12 mouse cellular contexts compared by ENCODE assay signal in genomic region chr19:57181317-57181716, GRCm38 (mm10).
DNase-seq lines count a peak whose midpoint lies in the region; ATAC-seq and TF ChIP-seq lines count a peak whose summit lies in the region.
"Had no signal": no experiment of that assay in that cellular context is flagged by ENCODE, and none has a peak within 500 bp of the region (broad histone marks: within the 10 kb centered on the region; RNA-seq: fewer than 3 reads in every experiment).

No protein-coding gene starts in this region.

- no peaks in the 10 kb centered on the region for H3K27me3 ChIP-seq in kidney, adult 2 months (replicated peaks; ENCODE audit: control insufficient read depth, insufficient read depth, low read length)
- H3K27me3 ChIP-seq in intestine, embryonic 14.5 days (replicated peaks; ENCODE audit: control insufficient read depth, insufficient read depth, low read length), result no peaks in the 10 kb centered on the region
- H3K27me3 ChIP-seq in liver, embryonic 16.5 days (ENCODE audit: control insufficient read depth, insufficient read depth, low read depth, low read length), result no peaks in the 10 kb centered on the region
- H3K27me3 ChIP-seq: forebrain, embryonic 13.5 days; midbrain, embryonic 13.5 days; neural tube, embryonic 15.5 days had no signal

- TF ChIP-seq CTCF in kidney, adult 2 months (conservative IDR thresholded peaks at IDR 0.05; ENCODE audit: insufficient read depth, insufficient read length, low read depth, low read length), result no peak

- no peak for ATAC-seq in intestine, embryonic 14.5 days (replicated peaks; ENCODE audit: low FRiP score, low TSS enrichment, low read depth)
- no peak for ATAC-seq in liver, embryonic 16.5 days (ENCODE audit: low read depth)
- ATAC-seq: forebrain, embryonic 13.5 days; midbrain, embryonic 13.5 days had no signal

- 62% methylated on average over 6 of the region's 6 CpGs for WGBS in kidney, adult 2 months
- 91% methylated on average over 6 of the region's 6 CpGs for WGBS in intestine, embryonic 14.5 days
- 66% methylated on average over 6 of the region's 6 CpGs for WGBS in liver, embryonic 16.5 days (ENCODE audit: insufficient replicate concordance)

- peak; percentile 49 for DNase-seq in cerebellum, adult 11 months
- no peak for DNase-seq in cerebellum, adult 8-10 months
- no peak for DNase-seq in kidney, adult 2 months
- DNase-seq in kidney, postnatal 4 days, result no peak
- DNase-seq in intestine, embryonic 14.5 days (ENCODE audit: low spot score), result no peak
- no peak for DNase-seq in urinary bladder, postnatal 10 days (ENCODE audit: low spot score)
- no peak for DNase-seq in embryo, embryonic 9.5 days (ENCODE audit: extremely low spot score)
- DNase-seq: right cerebral cortex, postnatal 4 days had no signal

- H3K9me3 ChIP-seq in intestine, embryonic 14.5 days (ENCODE audit: control insufficient read depth, low read length), result no peaks in the 10 kb centered on the region
- no peaks in the 10 kb centered on the region for H3K9me3 ChIP-seq in liver, embryonic 16.5 days (replicated peaks; ENCODE audit: control insufficient read depth, low read length)
- H3K9me3 ChIP-seq: forebrain, embryonic 13.5 days; midbrain, embryonic 13.5 days; neural tube, embryonic 15.5 days had no signal

- peaks cover 36% of the 10 kb centered on the region for H3K4me1 ChIP-seq in kidney, adult 2 months (ENCODE audit: control insufficient read depth, insufficient read depth, low read length)
- peaks cover 9% of the 10 kb centered on the region; the same call in 1 of the 2 replicates for H3K4me1 ChIP-seq in intestine, embryonic 14.5 days (replicated peaks; ENCODE audit: control insufficient read depth, insufficient read depth, low read length)
- H3K4me1 ChIP-seq in liver, embryonic 16.5 days (ENCODE audit: control insufficient read depth, low read depth, low read length), result peaks cover 9% of the 10 kb centered on the region
- H3K4me1 ChIP-seq: forebrain, embryonic 13.5 days had no signal

- H3K36me3 ChIP-seq in kidney, adult 2 months (ENCODE audit: control insufficient read depth, insufficient read depth, low read length), result no peaks in the 10 kb centered on the region
- no peaks in the 10 kb centered on the region for H3K36me3 ChIP-seq in intestine, embryonic 14.5 days (ENCODE audit: control insufficient read depth, insufficient read depth, low read length)
- H3K36me3 ChIP-seq in liver, embryonic 16.5 days (ENCODE audit: control insufficient read depth, insufficient read depth), result no peaks in the 10 kb centered on the region
- H3K36me3 ChIP-seq: midbrain, embryonic 13.5 days; neural tube, embryonic 15.5 days had no signal

- no peak for TF ChIP-seq POLR2A in kidney, adult 2 months (IDR thresholded peaks at IDR 0.05; ENCODE audit: low read depth, low read length)

- H3K27ac ChIP-seq in kidney, adult 2 months (ENCODE audit: insufficient read depth, low read depth, low read length), result peak overlapping the region; percentile 75
- peak overlapping the region; percentile 66 for H3K27ac ChIP-seq in intestine, embryonic 14.5 days (ENCODE audit: low read depth)
- H3K27ac ChIP-seq in liver, embryonic 16.5 days (ENCODE audit: low read length), result peak overlapping the region; percentile 70
- H3K27ac ChIP-seq: forebrain, embryonic 13.5 days; midbrain, embryonic 13.5 days; neural tube, embryonic 15.5 days had no signal

- H3K9ac ChIP-seq in intestine, embryonic 14.5 days (ENCODE audit: low read length), result no peak overlapping the region
- no peak overlapping the region for H3K9ac ChIP-seq in liver, embryonic 16.5 days (ENCODE audit: low read depth, low read length)
- H3K9ac ChIP-seq: forebrain, embryonic 13.5 days; midbrain, embryonic 13.5 days; neural tube, embryonic 15.5 days had no signal

- no peak overlapping the region for H3K4me3 ChIP-seq in kidney, adult 2 months (ENCODE audit: insufficient read depth, low read depth, low read length)
- H3K4me3 ChIP-seq in intestine, embryonic 14.5 days (ENCODE audit: low read depth, low read length), result no peak overlapping the region
- H3K4me3 ChIP-seq in liver, embryonic 16.5 days (ENCODE audit: low read depth, low read length), result no peak overlapping the region
- H3K4me3 ChIP-seq: forebrain, embryonic 13.5 days; midbrain, embryonic 13.5 days; neural tube, embryonic 15.5 days had no signal

- H3K4me2 ChIP-seq in intestine, embryonic 14.5 days (ENCODE audit: low read length), result no peak overlapping the region
- H3K4me2 ChIP-seq in liver, embryonic 16.5 days (ENCODE audit: low read depth, low read length), result peak overlapping the region; percentile 19; the same call in 1 of the 2 replicates
- H3K4me2 ChIP-seq: forebrain, embryonic 13.5 days; midbrain, embryonic 13.5 days; neural tube, embryonic 15.5 days had no signal
